Mouse (Mus musculus): ENCODE measurements around the gene Tff1. TPM values are rescaled to one million over a fixed set of nuclear protein-coding genes. Genes with fewer than 3 reads are reported as not detected.
A peak's percentile ranks its signal among the peaks of the same experiment; 100 is the strongest.

Gene Tff1
- total and polyA plus RNA-seq, 3 experiments = not detected

- TF ChIP-seq ETS1 (IDR thresholded peaks at IDR 0.05; ENCODE audit: low read depth, low read length) (no peak), SIN3A (IDR thresholded peaks at IDR 0.05; ENCODE audit: low read length) (no peak), ELF1 (IDR thresholded peaks at IDR 0.05; ENCODE audit: low read depth, low read length) (no peak), NELFE (IDR thresholded peaks at IDR 0.05; ENCODE audit: low read depth, low read length) (no peak), SMC3 (IDR thresholded peaks at IDR 0.05; ENCODE audit: low read depth, low read length) (peak; percentile 88), TCF12 (IDR thresholded peaks at IDR 0.05; ENCODE audit: low read depth, low read length) (no peak), RAD21 (IDR thresholded peaks at IDR 0.05; ENCODE audit: low read depth, low read length) (peak; percentile 84), TAL1 (IDR thresholded peaks at IDR 0.05; ENCODE audit: low read length) (no peak), UBTF (IDR thresholded peaks at IDR 0.05; ENCODE audit: borderline replicate concordance, insufficient read depth, low read depth, low read length) (no peak), ZKSCAN1 (IDR thresholded peaks at IDR 0.05; ENCODE audit: low read depth, low read length) (no peak), MEF2A (IDR thresholded peaks at IDR 0.05; ENCODE audit: extremely low read depth, insufficient replicate concordance, low read depth, low read length, poor library complexity, severe bottlenecking) (no peak), JUND (IDR thresholded peaks at IDR 0.05; ENCODE audit: low read depth, low read length) (no peak), POLR2AphosphoS2 (IDR thresholded peaks at IDR 0.05; ENCODE audit: low read length) (no peak), MXI1 (IDR thresholded peaks at IDR 0.05; ENCODE audit: low read depth, low read length) (no peak), BHLHE40 (IDR thresholded peaks at IDR 0.05; ENCODE audit: borderline replicate concordance, low read depth, low read length) (no peak), USF2 (IDR thresholded peaks at IDR 0.05; ENCODE audit: borderline replicate concordance in 1 of 2, insufficient read depth in 1 of 2, low read depth in 1 of 2, low read length in 2 of 2) (no peak), CTCF (IDR thresholded peaks at IDR 0.05 in 2 of 3, conservative IDR thresholded peaks at IDR 0.05 in 1 of 3; ENCODE audit: control insufficient read depth in 1 of 3, insufficient read depth in 1 of 3, low read depth in 2 of 3, low read length in 3 of 3, poor library complexity in 1 of 3, severe bottlenecking in 1 of 3) (peak; percentile 92 to 96 (median 92)), E2F4 (IDR thresholded peaks at IDR 0.05; ENCODE audit: borderline replicate concordance, low read depth, low read length) (no peak), POLR2A (IDR thresholded peaks at IDR 0.05; ENCODE audit: control insufficient read depth in 1 of 2, insufficient read depth in 1 of 2, low read depth in 1 of 2, low read length in 2 of 2, poor library complexity in 1 of 2) (no peak), MAFK (IDR thresholded peaks at IDR 0.05; ENCODE audit: borderline replicate concordance, low read depth, low read length) (no peak), ZC3H11A (IDR thresholded peaks at IDR 0.05; ENCODE audit: low read depth, low read length) (peak; percentile 81), RCOR1 (IDR thresholded peaks at IDR 0.05; ENCODE audit: low read depth, low read length) (no peak), MAZ (IDR thresholded peaks at IDR 0.05; ENCODE audit: low read depth, low read length) (no peak), POLR2AphosphoS5 (IDR thresholded peaks at IDR 0.05; ENCODE audit: borderline replicate concordance, low read depth, low read length) (no peak), ZNF384 (IDR thresholded peaks at IDR 0.05; ENCODE audit: low read depth, low read length) (no peak), ZMIZ1 (IDR thresholded peaks at IDR 0.05; ENCODE audit: low read depth, low read length) (no peak), NRF1 (IDR thresholded peaks at IDR 0.05; ENCODE audit: insufficient read depth, low read depth, low read length, poor library complexity, severe bottlenecking) (no peak), MYB (IDR thresholded peaks at IDR 0.05; ENCODE audit: low read depth, low read length) (no peak), GABPA (IDR thresholded peaks at IDR 0.05; ENCODE audit: low read depth, low read length) (no peak), MAX (IDR thresholded peaks at IDR 0.05; ENCODE audit: low read length) (no peak), TBP (IDR thresholded peaks at IDR 0.05; ENCODE audit: low read depth, low read length) (no peak), CHD1 (IDR thresholded peaks at IDR 0.05; ENCODE audit: low read depth, low read length) (no peak)
- H3K27me3 ChIP-seq (ENCODE audit: control insufficient read depth in 1 of 2, insufficient read depth in 2 of 2, low read length in 2 of 2) = no peaks in the 10 kb centered on the region; a peak in 1 of 4 replicates
- no peak overlapping the region for H3K9ac ChIP-seq (ENCODE audit: control insufficient read depth, low read depth, low read length, poor library complexity, severe bottlenecking)
- H3K27ac ChIP-seq (ENCODE audit: control insufficient read depth, low read depth, low read length) = no peak overlapping the region
- no peaks in the 10 kb centered on the region for H3K79me2 ChIP-seq (ENCODE audit: control insufficient read depth, insufficient read depth, low read length, poor library complexity)
- no peaks in the 10 kb centered on the region for H3K4me1 ChIP-seq (ENCODE audit: control insufficient read depth in 1 of 2, insufficient read depth in 2 of 2, low read length in 2 of 2)
- H3K9me3 ChIP-seq (replicated peaks; ENCODE audit: insufficient read depth, low read length) = no peaks in the 10 kb centered on the region
- no peak overlapping the region for H3K4me3 ChIP-seq (ENCODE audit: control insufficient read depth in 1 of 2, insufficient read depth in 1 of 2, low read depth in 2 of 2, low read length in 2 of 2)
- no peaks in the 10 kb centered on the region for H3K36me3 ChIP-seq (ENCODE audit: control insufficient read depth in 1 of 2, insufficient read depth in 2 of 2, low read length in 2 of 2)
- DNase-seq (ENCODE audit: low read depth, low spot score) = peak; percentile 69
Observed at GRCm38 (mm10) chr17:31121975-31122374, 43.1 kb downstream of the Tff1 start.
